Mouse (Mus musculus) erythroblast, embryonic 14.5 days (primary cell): ENCODE measurements around the gene Nox1.

Experiments used
- GATA1 ChIP-seq: IDR thresholded peaks from 2 replicates; pipeline ENCODE4 v1.6.1; 2012; ENCODE audit warnings: low read length, inconsistent platforms, mixed read lengths
- TAL1 ChIP-seq: IDR thresholded peaks from 3 replicates; pipeline ENCODE4 v1.6.1; 2012; ENCODE audit warnings: low read length, inconsistent platforms, mixed read lengths

DNA sequence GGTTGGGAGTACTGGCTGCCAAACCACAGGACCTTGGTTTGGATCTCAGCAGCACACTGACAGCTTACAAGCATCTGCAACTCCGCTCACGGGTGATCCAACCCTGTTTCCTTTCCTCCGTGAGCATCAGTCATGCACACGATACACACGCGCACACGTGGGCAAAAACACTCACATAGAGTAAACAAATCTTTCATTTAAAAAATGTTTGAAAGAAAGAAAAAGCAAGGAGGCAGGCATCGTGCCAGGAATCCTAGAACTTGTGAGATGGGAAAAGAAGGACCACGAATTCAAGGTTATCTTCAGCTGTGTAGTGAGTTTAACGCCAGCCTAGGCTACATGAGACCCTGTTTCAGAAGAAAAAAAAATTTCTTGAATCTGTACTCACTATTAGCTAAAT lies 24.2 kb upstream of the Nox1 start:
- TF ChIP-seq GATA1 (no peak), TAL1 (no peak)
